Mouse (Mus musculus) retina, postnatal 7 days (tissue): ENCODE results near the gene Mrpl20.

Source experiments
- DNase-seq: peaks from one replicate; pipeline ENCODE4 v3.0.0-alpha.2; 2012; ENCODE audit warnings: low read depth, low spot score

Gene Mrpl20

DNA sequence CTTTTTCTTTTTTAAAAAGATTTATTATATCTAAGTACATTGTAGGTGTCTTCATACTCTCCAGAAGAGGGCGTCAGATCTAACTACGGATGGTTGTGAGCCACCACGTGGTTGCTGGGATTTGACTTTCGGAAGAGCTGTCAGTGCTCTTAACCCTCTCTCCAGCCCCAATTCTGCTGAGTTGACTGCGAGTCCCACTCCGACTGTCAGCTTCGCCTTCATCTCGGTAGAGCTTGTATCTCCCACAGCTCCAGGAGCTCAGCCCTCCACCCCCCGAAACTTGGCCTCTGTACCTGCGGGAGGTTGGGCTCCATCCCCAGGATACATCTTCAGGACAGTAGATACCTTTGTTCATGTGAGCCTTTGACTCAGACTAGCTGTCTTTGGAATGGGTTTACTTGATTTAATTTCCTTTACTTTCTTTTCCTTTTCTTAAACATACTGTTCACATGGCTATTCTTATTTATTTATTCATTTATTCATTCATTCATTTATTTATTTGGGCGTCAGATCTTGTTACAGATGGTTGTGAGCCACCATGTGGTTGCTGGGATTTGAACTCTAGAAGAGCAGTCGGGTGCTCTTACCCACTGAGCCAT lies at the start of gene Mrpl20:
TSS of gene Mrpl20 (plus strand) at position 138 of the 599 bp plus-strand sequence.
- DNase-seq, result no peak

DNA sequence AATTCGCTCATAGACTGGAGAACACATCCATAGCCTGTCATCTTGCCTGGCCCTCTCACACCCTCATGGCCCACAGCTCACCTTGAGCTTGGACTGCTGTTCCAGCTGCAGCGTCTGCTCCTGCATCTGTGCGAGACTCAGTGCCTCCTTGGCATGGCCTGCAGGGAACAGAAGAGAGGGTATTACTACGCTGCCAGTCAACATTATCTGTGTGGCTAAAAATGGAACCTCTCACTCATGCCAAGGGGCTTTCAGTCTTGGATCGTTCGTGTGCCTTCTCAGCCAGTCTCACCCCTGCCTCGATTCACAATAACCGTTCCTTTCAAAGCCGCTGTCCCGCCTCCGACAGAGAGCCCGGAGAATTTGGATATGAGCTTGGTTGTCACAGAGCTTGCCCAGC lies 45.7 kb upstream of the Mrpl20 start:
- no peak for DNase-seq

- no peak for DNase-seq
These were observed 42.6 kb upstream of the Mrpl20 start for GRCm38 (mm10) chr4:155759862-155760612.

- peak; percentile 91 for DNase-seq
These were observed 41.9 kb upstream of the Mrpl20 start, which contains the start of gene Atad3a for GRCm38 (mm10) chr4:155760613-155761355. TSS of gene Atad3a (minus strand) at chr4:155761093.

- DNase-seq, result no peak
These were observed 41.1 kb upstream of the Mrpl20 start for GRCm38 (mm10) chr4:155761356-155762099.

GRCm38 (mm10) chr4:155762357-155762756 lies 40.3 kb upstream of the Mrpl20 start:
- DNase-seq, result no peak

- DNase-seq, result no peak
These were observed 33.2 kb upstream of the Mrpl20 start for GRCm38 (mm10) chr4:155769496-155769879.

DNA sequence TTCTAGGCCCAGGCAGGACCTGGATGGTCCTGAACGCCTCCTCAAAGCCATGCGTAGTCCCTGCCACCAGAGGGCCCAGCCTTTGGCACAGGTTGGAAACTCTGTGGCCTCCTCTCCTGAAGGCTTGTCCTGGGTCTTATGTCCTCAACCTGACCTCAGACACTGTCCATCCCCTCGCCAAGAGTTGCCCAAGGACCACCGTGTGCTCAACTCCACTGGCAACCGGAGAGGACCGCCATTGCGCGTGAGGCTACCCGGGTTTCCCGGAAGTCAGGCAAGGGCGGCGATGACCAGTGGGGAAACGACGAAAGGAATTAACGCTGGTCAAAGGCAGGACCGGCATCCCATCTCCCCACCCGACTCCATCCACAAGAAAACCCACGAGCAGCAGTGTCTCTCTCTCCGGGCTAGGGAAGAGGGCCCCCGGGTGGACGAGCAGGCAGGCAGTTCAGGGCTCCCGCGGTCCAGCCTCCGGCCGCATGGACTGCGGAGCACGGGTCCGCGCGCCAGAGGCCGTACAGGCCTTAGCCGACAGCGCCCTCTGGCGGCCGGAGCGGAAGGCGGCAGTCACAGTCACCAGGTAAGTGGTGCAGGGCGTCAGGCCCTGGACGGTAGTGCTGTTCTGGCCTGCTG lies 32.7 kb upstream of the Mrpl20 start:
- DNase-seq, result peak; percentile 84

DNA sequence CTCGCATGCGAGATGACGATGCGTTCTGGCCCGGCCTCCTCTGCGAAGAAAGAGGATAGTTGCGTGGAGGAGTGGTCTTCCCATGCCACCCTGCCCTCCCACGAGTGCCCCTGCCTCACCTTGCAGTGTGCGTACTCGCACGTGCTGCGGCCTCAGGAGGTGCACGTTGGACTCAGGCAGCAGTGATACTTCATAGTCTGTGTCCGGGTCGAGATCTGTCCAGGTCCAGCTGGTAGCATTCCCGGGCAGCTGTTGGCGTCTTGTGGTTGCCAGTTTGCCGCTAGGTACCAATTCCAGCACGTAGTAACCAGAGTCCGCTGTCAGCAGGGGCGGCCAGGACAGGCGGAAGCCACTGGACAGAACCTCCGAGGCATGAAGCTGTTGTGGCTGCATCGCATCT lies 32.1 kb upstream of the Mrpl20 start:
- no peak for DNase-seq

DNA sequence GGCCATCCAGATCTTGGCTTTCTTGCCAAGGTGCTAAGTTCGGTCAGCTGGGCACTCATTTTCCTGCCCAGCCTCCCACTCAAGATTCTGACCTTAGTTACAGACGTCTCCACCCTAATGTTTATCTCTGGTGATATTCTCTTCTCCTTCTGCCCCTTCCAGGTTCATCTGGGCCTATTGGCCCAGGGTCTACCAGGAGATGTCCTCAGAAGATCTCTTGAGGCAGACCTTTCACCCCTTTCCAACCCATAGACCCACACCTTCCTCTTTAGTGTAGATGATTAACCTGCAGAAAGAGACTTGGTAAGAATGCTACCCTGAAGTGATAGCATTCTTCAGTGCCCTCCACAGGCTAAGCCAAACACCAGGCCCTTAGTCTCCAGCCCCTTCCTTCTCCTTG lies 31.0 kb upstream of the Mrpl20 start:
- DNase-seq, result no peak

DNA sequence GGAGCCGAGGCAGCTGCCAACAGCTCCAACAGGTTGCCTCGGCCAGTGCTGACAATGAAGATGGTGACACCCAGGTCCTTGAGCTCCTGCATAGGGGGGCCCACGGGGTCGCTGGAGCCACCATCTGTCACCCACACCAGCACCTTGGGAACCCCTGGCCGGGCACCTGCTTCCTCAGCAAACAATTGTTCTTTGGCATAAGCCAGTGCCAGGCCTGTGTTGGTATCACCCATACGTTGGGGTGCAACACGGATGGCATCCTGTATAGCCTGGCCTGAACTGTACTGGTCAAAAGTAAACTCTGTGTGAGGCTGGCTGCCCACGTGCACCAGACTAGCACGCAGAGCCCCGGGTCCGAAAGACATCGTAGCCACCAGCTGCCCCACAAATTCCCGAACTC lies 29.9 kb upstream of the Mrpl20 start:
- DNase-seq, result no peak

DNA sequence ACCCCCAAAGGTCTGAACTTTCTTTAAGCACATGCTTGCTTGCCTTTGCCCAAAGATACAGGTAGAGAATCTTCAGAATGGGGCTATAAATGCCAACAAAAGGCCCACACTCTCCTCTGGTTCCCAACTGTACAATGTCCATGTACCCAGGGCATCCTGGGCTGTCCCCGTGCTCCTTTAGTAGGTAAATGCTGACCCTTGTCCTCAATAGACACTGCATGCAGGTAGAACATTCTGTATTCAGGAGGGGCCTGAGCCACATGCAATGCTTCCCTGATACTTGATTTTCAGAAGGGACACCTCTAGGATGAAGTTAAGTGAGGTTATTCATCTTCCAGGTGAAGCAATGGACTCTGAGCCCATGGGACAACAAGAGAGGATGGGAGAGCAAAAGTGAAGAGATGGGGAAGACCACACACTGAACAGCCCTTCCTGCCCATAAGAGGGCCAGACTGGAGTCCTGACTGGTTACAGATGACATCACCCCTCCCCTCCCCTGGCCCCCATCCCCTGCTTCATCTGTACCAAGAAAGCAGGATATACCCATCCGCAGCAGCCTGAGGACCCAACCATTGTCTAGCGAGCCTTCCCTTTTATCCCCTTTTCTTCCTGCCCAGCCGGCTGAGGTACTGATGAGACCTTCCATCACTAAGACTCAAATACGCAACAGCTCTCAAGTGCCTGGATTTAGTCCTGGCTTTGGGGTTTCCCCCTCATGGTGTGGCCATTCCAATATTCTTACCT lies 29.2 kb upstream of the Mrpl20 start:
- DNase-seq, result no peak

GRCm38 (mm10) chr4:155774280-155774754 lies 28.4 kb upstream of the Mrpl20 start, which contains the start of gene Vwa1:
TSS of gene Vwa1 (minus strand) at chr4:155774698.
- peak; percentile 64 for DNase-seq

DNA sequence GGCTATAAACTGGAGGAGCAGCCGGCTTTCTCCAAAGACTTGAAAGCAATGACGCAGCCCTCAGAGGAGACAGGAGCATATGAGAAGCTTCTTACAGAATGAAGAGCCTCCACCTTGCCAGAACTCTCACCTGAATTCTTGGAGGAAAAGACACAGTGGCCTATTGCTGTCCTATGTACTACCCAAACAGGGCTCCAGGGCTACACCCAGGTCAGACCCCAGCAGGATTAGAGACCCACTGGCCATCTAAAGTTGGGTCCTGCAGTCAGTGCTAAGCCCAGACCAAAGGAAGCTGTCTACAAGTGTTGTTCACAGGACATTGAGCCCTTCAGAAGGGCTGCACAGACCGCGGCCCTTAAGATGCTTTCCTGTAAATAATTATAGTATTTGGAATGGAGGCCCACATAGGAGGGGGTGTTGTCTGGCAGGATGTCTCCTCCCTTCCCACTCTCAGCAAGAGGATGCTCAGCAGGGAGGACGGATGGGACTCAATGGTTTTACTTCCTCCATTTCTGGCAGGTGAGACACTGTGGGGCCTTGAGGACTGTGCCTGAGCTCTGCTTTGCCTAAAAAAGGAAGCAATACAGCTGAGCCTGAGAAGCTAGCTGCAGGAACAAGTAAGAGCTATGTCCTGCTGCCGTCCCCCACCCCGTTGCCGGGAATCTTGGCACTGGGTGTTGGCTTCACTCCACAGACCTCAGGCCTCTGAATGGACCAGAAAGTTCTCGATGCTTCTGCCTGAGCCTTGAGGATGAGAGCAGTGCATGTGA lies 27.5 kb upstream of the Mrpl20 start:
- DNase-seq, result no peak

DNA sequence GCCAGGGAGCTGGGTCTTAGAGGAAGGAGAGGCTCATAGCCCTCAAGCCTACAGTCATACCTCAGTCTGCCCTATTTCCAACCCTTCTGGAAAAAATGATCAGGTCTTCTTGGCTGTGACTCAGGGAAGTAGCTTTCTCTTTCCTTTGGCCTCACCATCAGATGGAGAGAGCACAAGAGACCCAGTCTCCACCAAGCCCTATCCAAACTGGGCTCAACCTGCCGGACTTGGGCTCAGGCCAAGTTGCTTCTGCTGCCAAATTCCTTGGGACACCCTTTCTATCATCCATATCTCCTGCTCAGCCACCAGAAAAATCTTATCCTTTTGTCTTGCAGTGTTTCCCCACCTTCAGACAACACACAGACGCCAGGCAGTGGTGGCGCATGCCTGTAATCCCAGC lies 26.8 kb upstream of the Mrpl20 start:
- DNase-seq, result no peak

GRCm38 (mm10) chr4:155776704-155777335 lies 25.9 kb upstream of the Mrpl20 start:
- no peak for DNase-seq

GRCm38 (mm10) chr4:155777816-155778215 lies 24.9 kb upstream of the Mrpl20 start:
- DNase-seq, result no peak

- no peak for DNase-seq
These were observed 23.2 kb upstream of the Mrpl20 start for GRCm38 (mm10) chr4:155779498-155779897.

DNA sequence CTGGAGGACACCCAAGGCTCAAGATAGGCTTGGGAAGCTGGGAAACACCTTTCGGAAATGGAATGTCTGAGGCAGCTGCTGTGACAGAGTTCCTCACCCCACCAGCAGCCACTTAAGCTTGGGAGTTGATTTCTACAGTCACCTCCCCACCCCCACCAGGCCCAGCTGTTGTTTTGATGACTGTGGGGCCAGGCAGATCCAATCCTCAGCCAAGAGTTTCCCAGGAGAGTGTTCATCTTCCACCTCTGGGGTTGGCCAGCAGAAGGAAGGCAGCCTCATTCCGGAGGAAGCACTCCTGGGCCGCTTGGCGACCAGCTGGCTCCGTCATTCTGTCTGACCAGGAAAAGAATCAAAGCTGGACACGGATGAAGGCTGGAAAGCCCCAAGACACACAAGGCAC lies 21.8 kb upstream of the Mrpl20 start:
- no peak for DNase-seq
